Mouse (Mus musculus) midbrain, embryonic 11.5 days (tissue): Measurements from ENCODE around the gene Kcnc4. TPM values are rescaled to one million over a fixed set of nuclear protein-coding genes. Genes with fewer than 3 reads are reported as not detected.
A peak's percentile ranks its signal among the peaks of the same experiment; 100 is the strongest.

Source experiments
- ATAC-seq: fragments of 200-750 bp; cut with Nextera tagmentation; 2 replicates; pipeline ENCODE4 v1.8.0; 2017; ENCODE audit warnings: moderate TSS enrichment, moderate library complexity; ENCODE audit not compliant: low FRiP score
- DNase-seq: peaks from one replicate; pipeline ENCODE4 v3.0.0; 2015; ENCODE audit warnings: low spot score; ENCODE audit errors: missing footprints
- H3K27ac ChIP-seq: fragments of 300-500 bp; sonication (generic); 2 replicates; pipeline ENCODE4 v1.5.1; 2014; ENCODE audit warnings: low read depth, low read length
- H3K27me3 ChIP-seq: fragments of 300-500 bp; sonication (generic); 2 replicates; pipeline ENCODE4 v1.6.1; 2014; ENCODE audit warnings: mild to moderate bottlenecking, low read length, moderate library complexity, mixed read lengths; ENCODE audit not compliant: control insufficient read depth, insufficient read depth
- H3K36me3 ChIP-seq: fragments of 300-500 bp; sonication (generic); 2 replicates; pipeline ENCODE4 v1.6.1; 2014; ENCODE audit warnings: mild to moderate bottlenecking, low read length, moderate library complexity, mixed read lengths; ENCODE audit not compliant: control insufficient read depth, insufficient read depth
- H3K4me1 ChIP-seq: fragments of 300-500 bp; sonication (generic); 2 replicates; pipeline ENCODE4 v1.6.1; 2014; ENCODE audit warnings: low read length; ENCODE audit not compliant: control insufficient read depth, insufficient read depth
- H3K4me2 ChIP-seq: fragments of 300-500 bp; sonication (generic); 2 replicates; pipeline ENCODE4 v1.6.1; 2014; ENCODE audit warnings: mild to moderate bottlenecking, moderate library complexity
- H3K4me3 ChIP-seq: fragments of 300-500 bp; sonication (generic); 2 replicates; pipeline ENCODE4 v1.5.1; 2014; ENCODE audit warnings: low read depth, low read length
- H3K9ac ChIP-seq: fragments of 300-500 bp; sonication (generic); 2 replicates; pipeline ENCODE4 v1.6.1; 2014; ENCODE audit warnings: low read length
- H3K9me3 ChIP-seq: fragments of 300-500 bp; sonication (generic); 2 replicates; pipeline ENCODE4 v1.6.1; 2016; ENCODE audit warnings: low read length; ENCODE audit not compliant: control insufficient read depth
- WGBS: fragments of 180-500 bp; shearing (Covaris S2); extraction: QIAGEN DNeasy Blood & Tissue Kit; methylation state at CpG from one replicate; pipeline ENCODE4 v1.1.7; 2014; 5-methylcytosine and 5-hydroxymethylcytosine counted together
- polyA plus RNA-seq: library from polyadenylated mRNA; unstranded; fragments of >200 nt; fragmentation: Nextera tagmentation; extraction: Ambion mirVana; gene quantifications from 2 replicates; pipeline ENCODE4 v1.2.1, GENCODE M21; 2014

Gene Kcnc4
- polyA plus RNA-seq, 1 experiment from 2014 or later, result 0.03 TPM

- Histone ChIP-seq H3K9me3 (no peaks in the 10 kb centered on the region), H3K4me2 (no peak overlapping the region), H3K4me1 (no peaks in the 10 kb centered on the region), H3K36me3 (no peaks in the 10 kb centered on the region), H3K27me3 (no peaks in the 10 kb centered on the region), H3K4me3 (no peak overlapping the region), H3K27ac (no peak overlapping the region), H3K9ac (no peak overlapping the region)
- DNase-seq, result peak; percentile 72
- ATAC-seq, result peak; percentile 42; the same call in 1 of the 2 replicates
- WGBS, result 72% methylated on average over 13 of the region's 13 CpGs
Measured at GRCm38 (mm10) chr3:107496086-107496850, 36.9 kb upstream of the Kcnc4 start.

- Histone ChIP-seq H3K4me1 (no peaks in the 10 kb centered on the region), H3K4me3 (no peak overlapping the region), H3K4me2 (no peak overlapping the region), H3K9ac (no peak overlapping the region), H3K27ac (no peak overlapping the region), H3K36me3 (no peaks in the 10 kb centered on the region), H3K9me3 (no peaks in the 10 kb centered on the region), H3K27me3 (no peaks in the 10 kb centered on the region)
- ATAC-seq, result no peak
- no peak for DNase-seq
- WGBS, result 91% methylated on average over 6 of the region's 6 CpGs
Measured at GRCm38 (mm10) chr3:107495524-107495923, 36.2 kb upstream of the Kcnc4 start.

GRCm38 (mm10) chr3:107491459-107491858 is 32.1 kb upstream of the Kcnc4 start:
- no peaks in the 10 kb centered on the region for H3K36me3 ChIP-seq
- H3K27ac ChIP-seq, result no peak overlapping the region
- H3K27me3 ChIP-seq, result no peaks in the 10 kb centered on the region
- DNase-seq (peak; percentile 57), ATAC-seq (no peak)
- H3K4me2 ChIP-seq, result no peak overlapping the region
- H3K9me3 ChIP-seq, result no peaks in the 10 kb centered on the region
- WGBS, result 81% methylated on average over 6 of the region's 6 CpGs
- no peaks in the 10 kb centered on the region for H3K4me1 ChIP-seq
- H3K9ac ChIP-seq, result no peak overlapping the region
- H3K4me3 ChIP-seq, result no peak overlapping the region

GRCm38 (mm10) chr3:107488637-107489036 is 29.3 kb upstream of the Kcnc4 start:
- H3K36me3 ChIP-seq, result no peaks in the 10 kb centered on the region
- ATAC-seq (no peak), DNase-seq (no peak)
- H3K4me2 ChIP-seq, result no peak overlapping the region
- H3K4me1 ChIP-seq, result no peaks in the 10 kb centered on the region
- H3K27me3 ChIP-seq, result no peaks in the 10 kb centered on the region
- H3K9ac ChIP-seq, result no peak overlapping the region
- no peaks in the 10 kb centered on the region for H3K9me3 ChIP-seq
- 77% methylated on average over 4 of the region's 4 CpGs for WGBS
- no peak overlapping the region for H3K27ac ChIP-seq
- H3K4me3 ChIP-seq, result no peak overlapping the region

- DNase-seq, result no peak
- ATAC-seq, result peak; percentile 48; the same call in 1 of the 2 replicates
- no peak overlapping the region for H3K4me3 ChIP-seq
- no peak overlapping the region for H3K9ac ChIP-seq
- H3K9me3 ChIP-seq, result no peaks in the 10 kb centered on the region
- no peaks in the 10 kb centered on the region for H3K27me3 ChIP-seq
- no peaks in the 10 kb centered on the region for H3K36me3 ChIP-seq
- H3K4me2 ChIP-seq, result no peak overlapping the region
- 57% methylated on average over 11 of the region's 11 CpGs for WGBS
- H3K4me1 ChIP-seq, result no peaks in the 10 kb centered on the region
- H3K27ac ChIP-seq, result no peak overlapping the region
Measured at GRCm38 (mm10) chr3:107483290-107483689, 23.9 kb upstream of the Kcnc4 start.

GRCm38 (mm10) chr3:107480660-107481059 is 21.3 kb upstream of the Kcnc4 start:
- H3K27ac ChIP-seq, result no peak overlapping the region
- no peak overlapping the region for H3K9ac ChIP-seq
- no peaks in the 10 kb centered on the region for H3K27me3 ChIP-seq
- ATAC-seq, result no peak
- H3K4me1 ChIP-seq, result no peaks in the 10 kb centered on the region
- WGBS, result 59% methylated on average over 3 of the region's 3 CpGs
- peak; percentile 94 for DNase-seq
- H3K9me3 ChIP-seq, result no peaks in the 10 kb centered on the region
- H3K36me3 ChIP-seq, result no peaks in the 10 kb centered on the region
- H3K4me3 ChIP-seq, result no peak overlapping the region
- H3K4me2 ChIP-seq, result no peak overlapping the region

GRCm38 (mm10) chr3:107472198-107472597 is 12.8 kb upstream of the Kcnc4 start:
- no peak overlapping the region for H3K4me2 ChIP-seq
- no peaks in the 10 kb centered on the region for H3K4me1 ChIP-seq
- H3K9me3 ChIP-seq, result no peaks in the 10 kb centered on the region
- DNase-seq (peak; percentile 87), ATAC-seq (peak; percentile 67)
- no peak overlapping the region for H3K9ac ChIP-seq
- no peaks in the 10 kb centered on the region for H3K27me3 ChIP-seq
- 39% methylated on average over 6 of the region's 6 CpGs for WGBS
- H3K27ac ChIP-seq, result no peak overlapping the region
- no peaks in the 10 kb centered on the region for H3K36me3 ChIP-seq
- H3K4me3 ChIP-seq, result no peak overlapping the region

- no peaks in the 10 kb centered on the region for H3K9me3 ChIP-seq
- WGBS, result 77% methylated on average over 4 of the region's 4 CpGs
- no peaks in the 10 kb centered on the region for H3K36me3 ChIP-seq
Measured at GRCm38 (mm10) chr3:107469059-107469458, 9.7 kb upstream of the Kcnc4 start.

GRCm38 (mm10) chr3:107468106-107468505 is 8.8 kb upstream of the Kcnc4 start:
- Histone ChIP-seq H3K27ac (no peak overlapping the region), H3K9ac (no peak overlapping the region), H3K36me3 (no peaks in the 10 kb centered on the region), H3K27me3 (no peaks in the 10 kb centered on the region), H3K4me3 (no peak overlapping the region), H3K4me1 (no peaks in the 10 kb centered on the region), H3K9me3 (no peaks in the 10 kb centered on the region), H3K4me2 (no peak overlapping the region)
- WGBS, result 89% methylated on average over 11 of the region's 11 CpGs
- DNase-seq (no peak), ATAC-seq (no peak)

More at GRCm38 (mm10) chr3:107469059-107469458, 9.7 kb upstream of the Kcnc4 start:
- no peak overlapping the region for H3K4me2 ChIP-seq
- no peak for DNase-seq
- no peak overlapping the region for H3K4me3 ChIP-seq
- H3K9ac ChIP-seq, result no peak overlapping the region
- no peak for ATAC-seq
- no peaks in the 10 kb centered on the region for H3K27me3 ChIP-seq
- no peak overlapping the region for H3K27ac ChIP-seq
- no peaks in the 10 kb centered on the region for H3K4me1 ChIP-seq
